Mouse (Mus musculus): ENCODE data around the gene Cfl2.

DNA sequence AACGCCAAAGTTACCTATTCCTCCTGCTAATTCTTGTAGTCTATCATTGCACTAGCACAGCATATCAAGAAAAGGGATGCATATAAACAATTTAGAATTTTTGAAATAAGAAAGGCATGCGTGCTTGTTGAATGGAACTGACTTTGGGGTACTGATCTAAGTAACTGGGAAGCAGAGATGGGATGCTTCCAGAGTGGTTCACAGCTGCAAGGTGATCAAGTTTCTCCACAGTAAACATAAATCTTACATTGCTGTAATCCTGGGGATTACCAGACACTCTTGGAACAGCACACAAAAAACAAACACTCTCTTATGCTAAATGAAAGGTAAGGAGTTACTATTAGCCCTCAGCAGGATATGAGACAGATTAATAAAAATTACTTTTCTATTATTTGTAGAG lies 12.1 kb downstream of the Cfl2 start:
- TF ChIP-seq POLR2A (IDR thresholded peaks at IDR 0.05; ENCODE audit: borderline replicate concordance, insufficient read depth, low read length) (no peak), CTCF (IDR thresholded peaks at IDR 0.05; ENCODE audit: borderline replicate concordance, insufficient read depth, low read depth, low read length) (no peak)

Measured in cerebellum, adult 2 months (tissue).